Mouse (Mus musculus) layer of hippocampus, postnatal 25 days (tissue): ENCODE data around the gene Mettl7b. TPM values are rescaled to one million over a fixed set of nuclear protein-coding genes. Genes with fewer than 3 reads are reported as not detected.
A peak's percentile ranks its signal among the peaks of the same experiment; 100 is the strongest.

Experiments used
- DNase-seq, 2 experiments: peaks; one replicate each; pipeline ENCODE4 v3.0.0; 2022; ENCODE audit warnings: mixed read lengths in 2 of 2, low spot score in 1 of 2; ENCODE audit errors: extremely low spot score in 1 of 2
- total RNA-seq, 2 experiments: library from RNA; stranded (reverse); gene quantifications; 2 replicates each; pipeline ENCODE4 v1.2.3; 2021

Mettl7b gene
- total RNA-seq, 2 experiments from 2014 or later: not detected

DNA sequence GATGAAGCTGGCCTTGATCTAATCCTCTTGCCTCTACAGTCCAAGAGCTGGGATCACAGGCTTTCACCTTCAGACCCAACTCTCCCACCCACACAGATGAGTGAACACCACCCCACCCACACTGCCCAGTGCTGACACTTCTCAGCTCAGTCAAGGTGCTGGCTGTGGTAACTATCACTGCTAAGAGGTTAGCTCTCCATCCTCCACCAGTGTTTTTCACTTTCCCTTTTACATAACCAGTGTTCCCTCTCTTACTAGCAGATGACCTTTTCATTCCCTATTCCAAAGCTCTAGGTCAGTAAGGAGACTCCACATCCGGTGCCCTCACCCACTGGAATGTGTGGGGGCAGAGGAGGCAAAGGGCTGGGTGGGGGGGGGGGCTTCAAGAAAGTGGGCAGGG is 39.5 kb downstream of the Mettl7b start:
- DNase-seq: no peak

- DNase-seq: no peak
These were observed 40.0 kb downstream of the Mettl7b start for GRCm38 (mm10) chr10:128920736-128921161.

GRCm38 (mm10) chr10:128919966-128920365 is 40.8 kb downstream of the Mettl7b start:
- DNase-seq: no peak

DNA sequence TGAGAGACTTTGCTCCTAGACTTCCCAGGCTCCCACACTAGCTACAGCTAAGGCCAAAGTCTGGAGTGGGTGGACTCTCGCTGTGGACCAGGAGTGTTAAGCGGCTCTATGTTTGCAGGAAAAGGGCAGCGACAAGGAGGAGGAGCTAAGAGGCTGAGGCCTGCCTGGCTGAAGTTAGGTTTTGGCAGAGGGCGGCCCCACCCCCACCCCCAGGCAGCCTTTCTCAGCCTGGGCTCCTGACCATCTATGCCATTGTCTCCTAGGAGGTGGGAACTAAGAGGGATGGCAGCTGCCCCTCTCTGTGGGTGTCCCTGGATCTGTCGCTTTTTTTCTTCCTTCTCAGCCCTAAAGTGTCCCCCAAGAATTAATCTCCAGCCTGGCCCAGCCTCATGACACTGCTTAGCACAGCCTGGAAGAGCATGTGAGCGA is 41.6 kb downstream of the Mettl7b start:
- no peak for DNase-seq

GRCm38 (mm10) chr10:128918246-128918645 is 42.5 kb downstream of the Mettl7b start:
- peak in 1 of 2 experiments; percentile 47 for DNase-seq

- no peak for DNase-seq
These were observed 43.4 kb downstream of the Mettl7b start for GRCm38 (mm10) chr10:128917400-128917799.

- DNase-seq: no peak
These were observed 44.1 kb downstream of the Mettl7b start for GRCm38 (mm10) chr10:128916665-128917064.

- no peak for DNase-seq
These were observed 45.2 kb downstream of the Mettl7b start for GRCm38 (mm10) chr10:128915550-128915949.

DNA sequence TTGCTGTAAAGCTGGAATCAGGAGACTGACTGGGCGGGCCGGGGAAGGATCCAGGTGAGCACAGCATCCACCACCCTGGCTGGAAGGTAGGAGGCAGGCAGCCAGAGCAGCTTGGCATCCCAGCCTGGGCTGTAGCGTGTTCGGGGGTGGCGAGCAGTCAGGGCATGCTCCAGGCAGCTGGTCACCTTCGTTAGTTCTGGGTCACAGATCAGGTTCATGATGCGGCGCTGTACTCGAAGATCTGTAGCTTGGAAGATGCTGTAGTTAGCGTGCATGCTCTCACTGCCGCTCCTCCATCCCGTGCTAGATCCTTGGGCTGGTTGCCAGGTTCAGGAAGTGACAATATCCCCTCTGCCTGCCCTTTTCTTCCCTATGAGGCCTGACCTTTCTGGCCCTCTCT is 47.1 kb downstream of the Mettl7b start:
- DNase-seq: no peak

DNA sequence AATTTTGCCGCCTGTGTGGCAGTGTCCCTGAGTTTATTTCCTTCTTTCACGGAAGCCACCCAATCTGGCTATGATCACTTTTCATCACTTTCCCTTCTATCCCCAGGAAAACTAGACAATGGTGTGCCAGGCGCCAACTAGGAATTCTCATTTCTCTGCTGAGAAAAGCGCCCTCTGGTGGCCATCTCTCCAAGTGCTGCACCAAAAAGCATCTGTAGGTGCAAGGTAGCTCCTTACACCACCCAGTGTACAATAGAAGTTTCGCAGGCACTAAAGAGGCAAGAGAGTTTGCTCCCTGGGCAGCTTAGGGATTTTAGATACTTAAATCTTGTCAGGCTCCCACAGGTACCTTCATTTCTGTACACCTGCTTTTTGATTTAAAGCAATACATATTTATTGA is 47.6 kb downstream of the Mettl7b start:
- DNase-seq: peak; percentile 78 to 97

- no peak for DNase-seq
These were observed 48.0 kb downstream of the Mettl7b start for GRCm38 (mm10) chr10:128912791-128913190.

DNA sequence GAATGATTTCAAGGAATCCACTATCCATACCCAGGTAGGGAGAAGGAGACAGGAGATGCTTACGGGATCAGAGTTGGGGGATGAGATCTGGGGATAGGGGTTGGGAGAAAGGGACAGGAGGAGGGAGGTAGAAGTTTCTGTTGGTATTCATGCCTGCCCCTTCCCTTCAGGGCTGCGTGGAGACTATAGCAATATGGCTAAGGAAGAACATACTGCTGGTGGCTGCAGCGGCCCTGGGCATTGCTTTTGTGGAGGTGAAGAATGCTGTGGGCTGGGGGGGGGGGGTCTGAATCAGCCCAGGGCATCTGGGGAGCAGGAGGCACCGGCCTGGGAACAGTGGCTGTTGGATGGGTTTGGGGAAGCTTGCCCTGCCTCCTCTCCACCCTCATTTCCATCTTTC is 48.5 kb downstream of the Mettl7b start:
- no peak for DNase-seq

GRCm38 (mm10) chr10:128911430-128911829 is 49.4 kb downstream of the Mettl7b start:
- no peak for DNase-seq

DNA sequence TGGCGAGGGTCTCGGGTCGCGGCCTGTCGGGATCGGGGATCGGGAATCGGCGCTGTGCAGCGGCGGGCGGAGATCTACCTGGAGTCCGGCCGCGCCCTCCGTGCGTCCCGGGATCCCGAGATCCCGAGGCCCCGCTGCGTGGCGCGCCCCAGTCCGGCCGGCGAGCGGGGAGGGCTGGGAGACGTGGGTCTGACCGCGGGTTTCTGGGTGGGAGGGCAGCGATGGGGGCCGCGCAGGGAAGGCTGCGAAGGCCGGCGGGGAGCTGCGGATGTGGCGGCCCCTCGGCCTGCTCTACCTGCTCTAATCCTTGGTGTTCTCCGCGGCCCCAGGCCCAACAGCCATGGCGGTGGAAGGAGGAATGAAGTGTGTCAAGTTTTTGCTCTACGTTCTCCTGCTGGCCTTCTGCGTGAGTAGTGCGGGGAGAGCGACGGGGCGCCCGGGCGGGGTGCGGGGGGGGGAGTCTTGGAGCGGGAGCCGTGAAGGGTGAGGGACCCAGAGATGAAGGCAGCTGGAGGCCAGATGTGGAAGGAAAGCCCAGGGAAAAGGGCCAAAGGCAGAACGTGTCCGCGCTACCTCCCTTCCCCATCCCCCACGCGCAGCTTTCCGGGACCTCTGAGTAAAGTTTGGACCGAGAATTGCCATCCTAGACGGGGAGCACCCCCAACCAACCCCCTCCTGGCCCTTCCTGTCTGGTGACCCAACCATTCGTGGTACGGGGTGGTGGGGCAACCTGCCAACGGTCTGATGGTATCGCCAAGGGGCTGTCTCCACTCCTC is 50.5 kb downstream of the Mettl7b start:
- peak in 1 of 2 experiments; percentile 64 for DNase-seq

DNA sequence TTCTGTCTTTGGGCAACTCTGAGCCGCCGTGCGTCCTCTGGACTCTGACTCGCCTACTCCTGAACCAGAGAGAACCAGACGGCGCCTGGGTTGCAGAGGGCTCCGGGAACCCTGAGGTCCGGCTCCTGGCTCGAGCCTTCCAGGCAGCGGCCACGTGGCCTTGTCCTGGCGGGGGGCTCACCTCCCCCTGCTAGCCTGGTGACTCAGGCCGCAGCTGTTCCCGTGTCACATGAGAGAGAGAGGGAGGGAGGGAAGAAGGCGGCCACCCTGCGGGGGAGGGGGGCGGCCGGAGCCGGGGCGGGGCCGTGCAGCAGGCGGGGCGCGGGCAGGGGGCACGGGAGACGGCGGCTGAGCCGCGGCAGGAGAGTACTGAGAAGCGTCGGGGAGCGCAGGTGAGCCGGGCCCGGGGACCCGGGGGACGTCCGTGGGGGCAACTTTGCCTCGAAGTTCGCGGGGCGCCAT is 51.2 kb downstream of the Mettl7b start:
- peak in 1 of 2 experiments; percentile 44 for DNase-seq

DNA sequence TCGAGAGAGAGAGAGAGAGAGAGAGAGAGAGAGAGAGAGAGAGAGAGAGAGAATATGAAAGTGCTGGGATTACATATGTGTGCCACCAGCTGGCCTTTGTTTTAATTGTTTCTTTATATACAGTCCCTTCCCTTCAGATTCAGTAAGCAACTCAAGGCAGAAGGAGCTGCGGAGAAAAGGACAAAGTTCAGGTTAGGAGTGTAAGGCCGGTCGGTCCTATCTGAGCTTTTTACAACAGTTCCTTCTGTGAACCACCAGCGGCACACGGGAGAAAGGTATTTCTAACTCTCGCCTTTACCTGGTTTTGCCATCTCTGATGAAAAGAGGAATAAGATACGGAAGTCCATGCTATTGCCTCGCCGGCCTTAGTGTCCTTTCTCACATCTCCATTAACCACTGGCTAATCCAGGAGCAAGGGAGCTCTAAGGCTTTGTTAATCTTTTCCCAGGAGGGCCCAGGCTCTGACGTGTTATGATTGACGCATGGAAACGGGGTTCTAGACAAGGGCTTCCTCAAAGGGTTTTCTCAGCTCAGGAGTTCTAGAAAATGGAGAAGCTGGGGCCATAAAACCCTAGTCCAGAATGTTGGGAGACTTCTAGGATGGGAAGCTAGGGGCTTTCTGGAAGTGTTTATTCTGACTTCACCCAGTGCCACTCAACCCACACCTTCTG is 51.9 kb downstream of the Mettl7b start:
- no peak for DNase-seq

Other genes starting within 250 kb of the Mettl7b start
- gene Dgka, start 216.1 kb downstream of the Mettl7b start, total RNA-seq: 1 to 10 TPM; 9.3 to 9.8 TPM
- 10 to 100 TPM; 25.1 to 26.3 TPM for gene Pym1, start 213.1 kb downstream of the Mettl7b start, total RNA-seq
- under 1 TPM; 0.54 to 0.81 TPM for gene Mmp19, start 170.1 kb downstream of the Mettl7b start, total RNA-seq
- gene Dnajc14, start 156.9 kb downstream of the Mettl7b start, total RNA-seq: 10 to 100 TPM; 66.4 to 68.4 TPM
- 10 to 100 TPM; 11.3 to 12.1 TPM for gene Tmem198b, start 156.6 kb downstream of the Mettl7b start, total RNA-seq
- gene Sarnp, start 143.7 kb downstream of the Mettl7b start, total RNA-seq: 10 to 100 TPM; 36.5 to 39.9 TPM
- 1 to 10 TPM; 7.9 to 8.8 TPM for gene Ormdl2, start 139.3 kb downstream of the Mettl7b start, total RNA-seq
- 10 to 100 TPM; 20.9 to 21.4 TPM for gene Gdf11, start 69.3 kb downstream of the Mettl7b start, total RNA-seq
- 10 to 100 TPM; 76.6 to 84.7 TPM for gene Cd63, start 60.0 kb downstream of the Mettl7b start, total RNA-seq
- 1 to 10 TPM; 5.8 to 6.6 TPM for gene Rdh5, start 38.1 kb downstream of the Mettl7b start, total RNA-seq
- 100 to 1,000 TPM in 1 of 2 experiments, 10 to 100 TPM in 1; 86.8 to 102 TPM for gene Bloc1s1, start 37.0 kb downstream of the Mettl7b start, total RNA-seq
- gene Itga7, start 27.2 kb downstream of the Mettl7b start, total RNA-seq: 10 to 100 TPM; 25.6 to 30.7 TPM
- gene Olfr9, start 28.4 kb upstream of the Mettl7b start, total RNA-seq: not detected
- not detected for gene Olfr763, start 49.8 kb upstream of the Mettl7b start, total RNA-seq
- not detected for gene Olfr764-ps1, start 78.9 kb upstream of the Mettl7b start, total RNA-seq
- not detected for gene Olfr765, start 89.0 kb upstream of the Mettl7b start, total RNA-seq
- not detected for gene Olfr766-ps1, start 108.0 kb upstream of the Mettl7b start, total RNA-seq
- gene Olfr767, start 121.9 kb upstream of the Mettl7b start, total RNA-seq: not detected
- gene Olfr768, start 138.4 kb upstream of the Mettl7b start, total RNA-seq: not detected
- not detected for gene Olfr769, start 156.9 kb upstream of the Mettl7b start, total RNA-seq
- not detected for gene Olfr770, start 178.0 kb upstream of the Mettl7b start, total RNA-seq
- gene Olfr771, start 203.8 kb upstream of the Mettl7b start, total RNA-seq: not detected
- not detected for gene Olfr772, start 216.9 kb upstream of the Mettl7b start, total RNA-seq
- not detected for gene Olfr773, start 226.4 kb upstream of the Mettl7b start, total RNA-seq